Mouse (Mus musculus): Measurements from ENCODE around the gene Tmeff2. TPM values are rescaled to one million over a fixed set of nuclear protein-coding genes. Genes with fewer than 3 reads are reported as not detected.

The Tmeff2 gene
- polyA plus RNA-seq, 1 experiment from 2014 or later, result 11.2 TPM

GRCm38 (mm10) chr1:51089803-51090202 lies 189.4 kb downstream of the Tmeff2 start:
- no peak overlapping the region for H3K9ac ChIP-seq
- H3K27ac ChIP-seq, result no peak overlapping the region
- no peak for ATAC-seq (ENCODE audit: low FRiP score)
- H3K4me3 ChIP-seq (replicated peaks), result no peak overlapping the region
- no peaks in the 10 kb centered on the region for H3K27me3 ChIP-seq
- 85% methylated on average over 3 of the region's 3 CpGs for WGBS
- H3K9me3 ChIP-seq, result no peaks in the 10 kb centered on the region
- no peaks in the 10 kb centered on the region for H3K36me3 ChIP-seq (replicated peaks)
- H3K4me1 ChIP-seq, result peaks cover 5% of the 10 kb centered on the region; the same call in 1 of the 2 replicates
- H3K4me2 ChIP-seq, result no peak overlapping the region

- H3K36me3 ChIP-seq (replicated peaks), result no peaks in the 10 kb centered on the region
- no peak overlapping the region for H3K4me2 ChIP-seq
- H3K27ac ChIP-seq, result no peak overlapping the region
- no peaks in the 10 kb centered on the region for H3K9me3 ChIP-seq
- ATAC-seq (ENCODE audit: low FRiP score), result no peak
- H3K9ac ChIP-seq, result no peak overlapping the region
- no peaks in the 10 kb centered on the region for H3K27me3 ChIP-seq
- no peak overlapping the region for H3K4me3 ChIP-seq (replicated peaks)
- peaks cover 6% of the 10 kb centered on the region; the same call in 1 of the 2 replicates for H3K4me1 ChIP-seq
- 62% methylated on average over 4 of the region's 4 CpGs for WGBS
Measured at GRCm38 (mm10) chr1:51090212-51090761, 189.8 kb downstream of the Tmeff2 start.

GRCm38 (mm10) chr1:51094713-51095112 lies 194.3 kb downstream of the Tmeff2 start:
- Histone ChIP-seq H3K4me3 (replicated peaks) (no peak overlapping the region), H3K9me3 (no peaks in the 10 kb centered on the region), H3K4me2 (no peak overlapping the region), H3K36me3 (replicated peaks) (no peaks in the 10 kb centered on the region), H3K27ac (no peak overlapping the region), H3K27me3 (no peaks in the 10 kb centered on the region), H3K4me1 (peaks cover 11% of the 10 kb centered on the region; the same call in 1 of the 2 replicates), H3K9ac (no peak overlapping the region)
- no peak for ATAC-seq (ENCODE audit: low FRiP score)
- WGBS, result 37% methylated on average over 2 of the region's 2 CpGs

- Histone ChIP-seq H3K4me2 (no peak overlapping the region), H3K9me3 (no peaks in the 10 kb centered on the region), H3K9ac (no peak overlapping the region), H3K4me3 (replicated peaks) (no peak overlapping the region), H3K27me3 (no peaks in the 10 kb centered on the region), H3K36me3 (replicated peaks) (no peaks in the 10 kb centered on the region), H3K27ac (no peak overlapping the region), H3K4me1 (peaks cover 11% of the 10 kb centered on the region; the same call in 1 of the 2 replicates)
- no peak; the same call in 1 of the 2 replicates for ATAC-seq (ENCODE audit: low FRiP score)
- WGBS, result 72% methylated on average over 4 of the region's 4 CpGs
Measured at GRCm38 (mm10) chr1:51096848-51097598, 196.6 kb downstream of the Tmeff2 start.

GRCm38 (mm10) chr1:51101034-51101590 lies 200.7 kb downstream of the Tmeff2 start:
- H3K27ac ChIP-seq, result no peak overlapping the region
- ATAC-seq (ENCODE audit: low FRiP score), result no peak
- H3K9ac ChIP-seq, result no peak overlapping the region
- no peak overlapping the region for H3K4me2 ChIP-seq
- H3K9me3 ChIP-seq, result no peaks in the 10 kb centered on the region
- H3K27me3 ChIP-seq, result no peaks in the 10 kb centered on the region
- no peak overlapping the region for H3K4me3 ChIP-seq (replicated peaks)
- H3K36me3 ChIP-seq (replicated peaks), result no peaks in the 10 kb centered on the region
- WGBS, result 90% methylated on average over 2 of the region's 2 CpGs
- H3K4me1 ChIP-seq, result 0 out of 2 replicates have a peak, but pooled peaks cover 5% of the 10 kb centered on the region

- H3K9me3 ChIP-seq, result no peaks in the 10 kb centered on the region
- no peaks in the 10 kb centered on the region for H3K36me3 ChIP-seq (replicated peaks)
- no peak overlapping the region for H3K4me2 ChIP-seq
- H3K27me3 ChIP-seq, result no peaks in the 10 kb centered on the region
- no peak overlapping the region for H3K9ac ChIP-seq
- H3K27ac ChIP-seq, result no peak overlapping the region
- ATAC-seq (ENCODE audit: low FRiP score), result no peak
- H3K4me3 ChIP-seq (replicated peaks), result no peak overlapping the region
- WGBS, result 83% methylated on average over 2 of the region's 2 CpGs
- H3K4me1 ChIP-seq, result no peaks in the 10 kb centered on the region
Measured at GRCm38 (mm10) chr1:51104698-51105097, 204.3 kb downstream of the Tmeff2 start.

GRCm38 (mm10) chr1:51106401-51106920 lies 206.0 kb downstream of the Tmeff2 start:
- no peak for ATAC-seq (ENCODE audit: low FRiP score)
- Histone ChIP-seq H3K4me1 (no peaks in the 10 kb centered on the region), H3K27ac (no peak overlapping the region), H3K36me3 (replicated peaks) (no peaks in the 10 kb centered on the region), H3K4me2 (no peak overlapping the region), H3K9ac (no peak overlapping the region), H3K4me3 (replicated peaks) (no peak overlapping the region), H3K9me3 (no peaks in the 10 kb centered on the region), H3K27me3 (no peaks in the 10 kb centered on the region)
- WGBS, result 90% methylated on average over 4 of the region's 4 CpGs

- no peaks in the 10 kb centered on the region for H3K4me1 ChIP-seq
Measured at GRCm38 (mm10) chr1:51107299-51107698, 206.9 kb downstream of the Tmeff2 start.

GRCm38 (mm10) chr1:51114721-51115120 lies 214.3 kb downstream of the Tmeff2 start:
- Histone ChIP-seq H3K27ac (no peak overlapping the region), H3K9me3 (no peaks in the 10 kb centered on the region), H3K4me1 (no peaks in the 10 kb centered on the region), H3K4me3 (replicated peaks) (no peak overlapping the region), H3K36me3 (replicated peaks) (no peaks in the 10 kb centered on the region), H3K27me3 (no peaks in the 10 kb centered on the region), H3K9ac (no peak overlapping the region), H3K4me2 (no peak overlapping the region)
- ATAC-seq (ENCODE audit: low FRiP score), result no peak
- 70% methylated on average over 5 of the region's 5 CpGs for WGBS

More at GRCm38 (mm10) chr1:51107299-51107698, 206.9 kb downstream of the Tmeff2 start:
- no peak overlapping the region for H3K4me3 ChIP-seq (replicated peaks)
- 63% methylated on average over 2 of the region's 2 CpGs for WGBS
- no peaks in the 10 kb centered on the region for H3K27me3 ChIP-seq
- H3K9ac ChIP-seq, result no peak overlapping the region
- no peaks in the 10 kb centered on the region for H3K9me3 ChIP-seq
- ATAC-seq (ENCODE audit: low FRiP score), result no peak
- no peak overlapping the region for H3K4me2 ChIP-seq
- no peaks in the 10 kb centered on the region for H3K36me3 ChIP-seq (replicated peaks)
- H3K27ac ChIP-seq, result no peak overlapping the region

GRCm38 (mm10) chr1:51115761-51116160 lies 215.3 kb downstream of the Tmeff2 start:
- no peaks in the 10 kb centered on the region for H3K4me1 ChIP-seq
- ATAC-seq (ENCODE audit: low FRiP score), result no peak
- H3K27me3 ChIP-seq, result no peaks in the 10 kb centered on the region
- 91% methylated on average over 5 of the region's 5 CpGs for WGBS
- no peak overlapping the region for H3K4me3 ChIP-seq (replicated peaks)
- H3K9me3 ChIP-seq, result no peaks in the 10 kb centered on the region
- no peaks in the 10 kb centered on the region for H3K36me3 ChIP-seq (replicated peaks)
- no peak overlapping the region for H3K9ac ChIP-seq
- H3K27ac ChIP-seq, result no peak overlapping the region
- no peak overlapping the region for H3K4me2 ChIP-seq

GRCm38 (mm10) chr1:51117830-51118229 lies 217.4 kb downstream of the Tmeff2 start:
- no peak overlapping the region for H3K4me2 ChIP-seq
- no peak overlapping the region for H3K9ac ChIP-seq
- no peak overlapping the region for H3K4me3 ChIP-seq (replicated peaks)
- H3K27me3 ChIP-seq, result no peaks in the 10 kb centered on the region
- no peaks in the 10 kb centered on the region for H3K4me1 ChIP-seq
- no peak overlapping the region for H3K27ac ChIP-seq
- no peak for ATAC-seq (ENCODE audit: low FRiP score)
- WGBS, result 88% methylated on average over 2 of the region's 2 CpGs
- H3K9me3 ChIP-seq, result no peaks in the 10 kb centered on the region
- H3K36me3 ChIP-seq (replicated peaks), result no peaks in the 10 kb centered on the region

GRCm38 (mm10) chr1:51125671-51126424 lies 225.4 kb downstream of the Tmeff2 start:
- no peak for ATAC-seq (ENCODE audit: low FRiP score)
- Histone ChIP-seq H3K27me3 (no peaks in the 10 kb centered on the region), H3K4me1 (peaks cover 8% of the 10 kb centered on the region; the same call in 1 of the 2 replicates), H3K4me2 (no peak overlapping the region), H3K9ac (no peak overlapping the region), H3K4me3 (replicated peaks) (no peak overlapping the region), H3K36me3 (replicated peaks) (no peaks in the 10 kb centered on the region), H3K27ac (no peak overlapping the region), H3K9me3 (no peaks in the 10 kb centered on the region)
- 50% methylated on average over 10 of the region's 10 CpGs for WGBS

All from forebrain, embryonic 12.5 days (tissue).